Mouse (Mus musculus) forebrain, embryonic 13.5 days (tissue): ENCODE results near the gene Nkd1. TPM values are rescaled to one million over a fixed set of nuclear protein-coding genes. Genes with fewer than 3 reads are reported as not detected.

ENCODE experiments used
- ATAC-seq: fragments of 200-750 bp; cut with Nextera tagmentation; 2 replicates; pipeline ENCODE4 v1.8.0; 2017
- H3K27ac ChIP-seq: fragments of 300-500 bp; sonication (generic); 2 replicates; pipeline ENCODE4 v1.5.1; 2015; ENCODE audit warnings: inconsistent platforms, mild to moderate bottlenecking, moderate library complexity
- H3K27me3 ChIP-seq: fragments of 300-500 bp; sonication (generic); 2 replicates; pipeline ENCODE4 v1.6.1; 2015; ENCODE audit warnings: mild to moderate bottlenecking, inconsistent platforms
- H3K36me3 ChIP-seq: fragments of 300-500 bp; sonication (generic); 2 replicates; pipeline ENCODE4 v1.6.1; 2015; ENCODE audit warnings: mild to moderate bottlenecking, inconsistent platforms; ENCODE audit not compliant: poor library complexity, severe bottlenecking
- H3K4me1 ChIP-seq: fragments of 300-500 bp; sonication (generic); 2 replicates; pipeline ENCODE4 v1.6.1; 2015; ENCODE audit warnings: inconsistent platforms
- H3K4me2 ChIP-seq: fragments of 300-500 bp; sonication (generic); 2 replicates; pipeline ENCODE4 v1.6.1; 2015; ENCODE audit warnings: inconsistent platforms, mild to moderate bottlenecking, moderate library complexity
- H3K4me3 ChIP-seq: fragments of 300-500 bp; sonication (generic); 2 replicates; pipeline ENCODE4 v1.5.1; 2015; ENCODE audit warnings: mild to moderate bottlenecking, inconsistent platforms
- H3K9ac ChIP-seq: fragments of 300-500 bp; sonication (generic); 2 replicates; pipeline ENCODE4 v1.6.1; 2015; ENCODE audit warnings: mild to moderate bottlenecking, inconsistent platforms
- H3K9me3 ChIP-seq: fragments of 300-500 bp; sonication (generic); replicated peaks from 2 replicates; pipeline ENCODE4 v1.6.1; 2016; ENCODE audit warnings: inconsistent platforms
- WGBS: fragments of 180-500 bp; shearing (Covaris S2); methylation state at CpG from one replicate; pipeline ENCODE4 v1.1.7; 2015; 5-methylcytosine and 5-hydroxymethylcytosine counted together
- polyA plus RNA-seq: library from polyadenylated mRNA; unstranded; fragments of >200 nt; fragmentation: Nextera tagmentation; extraction: Ambion mirVana; gene quantifications from 2 replicates; pipeline ENCODE4 v1.2.1, GENCODE M21; 2015

Gene Nkd1
- polyA plus RNA-seq, 1 experiment from 2014 or later = 47.7 TPM

GRCm38 (mm10) chr8:88626940-88627264, 105.7 kb downstream of the Nkd1 start:
- no peak for ATAC-seq
- Histone ChIP-seq H3K4me3 (peak overlapping the region; percentile 46), H3K4me2 (peak overlapping the region; percentile 78), H3K27ac (no peak overlapping the region), H3K27me3 (peaks cover 45% of the 10 kb centered on the region), H3K9ac (peak overlapping the region; percentile 73), H3K4me1 (peaks cover 20% of the 10 kb centered on the region), H3K36me3 (no peaks in the 10 kb centered on the region), H3K9me3 (no peaks in the 10 kb centered on the region)
- WGBS = 9% methylated on average over 19 of the region's 19 CpGs

- H3K4me3 ChIP-seq = peak overlapping the region; percentile 46
- peak overlapping the region; percentile 73 for H3K9ac ChIP-seq
- no peaks in the 10 kb centered on the region for H3K9me3 ChIP-seq
- peaks cover 20% of the 10 kb centered on the region for H3K4me1 ChIP-seq
- H3K36me3 ChIP-seq = no peaks in the 10 kb centered on the region
- peaks cover 39% of the 10 kb centered on the region for H3K27me3 ChIP-seq
- ATAC-seq = peak; percentile 83
- 0 out of 2 replicates have a peak overlapping the region, but pooled peaks have one; percentile 37 for H3K27ac ChIP-seq
- under 1% methylated on average over 94 of the region's 105 CpGs for WGBS
- peak overlapping the region; percentile 78 for H3K4me2 ChIP-seq
These were observed 106.3 kb downstream of the Nkd1 start for GRCm38 (mm10) chr8:88627265-88627991.

- H3K4me2 ChIP-seq = peak overlapping the region; percentile 78
- peaks cover 20% of the 10 kb centered on the region for H3K4me1 ChIP-seq
- H3K27me3 ChIP-seq = peaks cover 36% of the 10 kb centered on the region
- WGBS = 62% methylated on average over 14 of the region's 14 CpGs
- no peaks in the 10 kb centered on the region for H3K9me3 ChIP-seq
- no peak; the same call in 1 of the 2 replicates for ATAC-seq
- no peaks in the 10 kb centered on the region for H3K36me3 ChIP-seq
- peak overlapping the region; percentile 73 for H3K9ac ChIP-seq
- 0 out of 2 replicates have a peak overlapping the region, but pooled peaks have one; percentile 37 for H3K27ac ChIP-seq
- peak overlapping the region; percentile 46 for H3K4me3 ChIP-seq
These were observed 107.0 kb downstream of the Nkd1 start for GRCm38 (mm10) chr8:88628001-88628774.

GRCm38 (mm10) chr8:88630225-88630624, 109.1 kb downstream of the Nkd1 start:
- no peaks in the 10 kb centered on the region for H3K9me3 ChIP-seq
- H3K27me3 ChIP-seq = peaks cover 31% of the 10 kb centered on the region
- WGBS = 79% methylated on average over 4 of the region's 4 CpGs
- no peak overlapping the region for H3K4me2 ChIP-seq
- H3K4me3 ChIP-seq = no peak overlapping the region
- no peaks in the 10 kb centered on the region for H3K36me3 ChIP-seq
- no peak overlapping the region for H3K9ac ChIP-seq
- H3K27ac ChIP-seq = no peak overlapping the region
- peaks cover 20% of the 10 kb centered on the region for H3K4me1 ChIP-seq
- ATAC-seq = no peak

GRCm38 (mm10) chr8:88631081-88631480, 109.9 kb downstream of the Nkd1 start:
- H3K4me1 ChIP-seq = peaks cover 20% of the 10 kb centered on the region
- peaks cover 22% of the 10 kb centered on the region; the same call in 1 of the 2 replicates for H3K27me3 ChIP-seq
- no peak overlapping the region for H3K4me2 ChIP-seq
- H3K4me3 ChIP-seq = no peak overlapping the region
- H3K27ac ChIP-seq = no peak overlapping the region
- no peaks in the 10 kb centered on the region for H3K36me3 ChIP-seq
- no peaks in the 10 kb centered on the region for H3K9me3 ChIP-seq
- H3K9ac ChIP-seq = no peak overlapping the region
- no peak for ATAC-seq

GRCm38 (mm10) chr8:88633343-88633765, 112.2 kb downstream of the Nkd1 start:
- H3K4me3 ChIP-seq = no peak overlapping the region
- no peaks in the 10 kb centered on the region for H3K36me3 ChIP-seq
- WGBS = 91% methylated on average over 7 of the region's 7 CpGs
- no peak overlapping the region for H3K4me2 ChIP-seq
- H3K27ac ChIP-seq = no peak overlapping the region
- no peaks in the 10 kb centered on the region for H3K9me3 ChIP-seq
- H3K4me1 ChIP-seq = peaks cover 9% of the 10 kb centered on the region
- H3K27me3 ChIP-seq = peaks cover 13% of the 10 kb centered on the region; the same call in 1 of the 2 replicates
- no peak for ATAC-seq
- H3K9ac ChIP-seq = no peak overlapping the region

- H3K4me3 ChIP-seq = no peak within 1 kb of the TSS
- no peak within 1 kb of the TSS for H3K27ac ChIP-seq
- no peak within 1 kb of the TSS for H3K4me2 ChIP-seq
- H3K9me3 ChIP-seq = no peaks in the 10 kb centered on the region
- H3K9ac ChIP-seq = no peak within 1 kb of the TSS
- no peaks in the 10 kb centered on the region for H3K27me3 ChIP-seq
- ATAC-seq = no peak
- WGBS = 86% methylated on average over 14 of the region's 14 CpGs
- H3K4me1 ChIP-seq = no peaks in the 10 kb centered on the region
- H3K36me3 ChIP-seq = no peaks in the 10 kb centered on the region
These were observed 114.6 kb downstream of the Nkd1 start, which contains the start of gene Snx20 for GRCm38 (mm10) chr8:88635474-88636397. Gene Snx20, minus strand, starts transcription at chr8:88636128.

- Histone ChIP-seq H3K9ac (no peak overlapping the region), H3K4me2 (no peak overlapping the region), H3K36me3 (no peaks in the 10 kb centered on the region), H3K27ac (no peak overlapping the region), H3K4me3 (no peak overlapping the region), H3K4me1 (no peaks in the 10 kb centered on the region), H3K9me3 (no peaks in the 10 kb centered on the region), H3K27me3 (no peaks in the 10 kb centered on the region)
- 66% methylated on average over 9 of the region's 9 CpGs for WGBS
- no peak for ATAC-seq
These were observed 116.2 kb downstream of the Nkd1 start for GRCm38 (mm10) chr8:88637092-88638000.

- ATAC-seq = no peak
- 95% methylated on average over 3 of the region's 3 CpGs for WGBS
- Histone ChIP-seq H3K4me3 (no peak overlapping the region), H3K27me3 (no peaks in the 10 kb centered on the region), H3K9ac (no peak overlapping the region), H3K36me3 (no peaks in the 10 kb centered on the region), H3K27ac (no peak overlapping the region), H3K4me2 (no peak overlapping the region), H3K4me1 (no peaks in the 10 kb centered on the region), H3K9me3 (no peaks in the 10 kb centered on the region)
These were observed 117.8 kb downstream of the Nkd1 start for GRCm38 (mm10) chr8:88638908-88639307.

- no peak overlapping the region for H3K27ac ChIP-seq
- 44% methylated on average over 5 of the region's 5 CpGs for WGBS
- no peaks in the 10 kb centered on the region for H3K36me3 ChIP-seq
- H3K4me3 ChIP-seq = no peak overlapping the region
- peaks cover 14% of the 10 kb centered on the region for H3K4me1 ChIP-seq
- ATAC-seq = no peak
- H3K4me2 ChIP-seq = no peak overlapping the region
- H3K27me3 ChIP-seq = peaks cover 15% of the 10 kb centered on the region
- H3K9me3 ChIP-seq = no peaks in the 10 kb centered on the region
- H3K9ac ChIP-seq = no peak overlapping the region
These were observed 121.8 kb downstream of the Nkd1 start for GRCm38 (mm10) chr8:88642734-88643564.
